Mouse (Mus musculus): ENCODE data around the gene Gm4884. TPM values are rescaled to one million over a fixed set of nuclear protein-coding genes. Genes with fewer than 3 reads are reported as not detected.
"Not testable (repeated sequence)": the region's sequence is repeated elsewhere in the genome, so short reads cannot be mapped to it uniquely, and the experiment has no call there.

Gm4884 gene
- not detected in 2 replicates for polyA plus RNA-seq (2016; fragmentation: Nextera tagmentation; extraction: Ambion mirVana)

DNA sequence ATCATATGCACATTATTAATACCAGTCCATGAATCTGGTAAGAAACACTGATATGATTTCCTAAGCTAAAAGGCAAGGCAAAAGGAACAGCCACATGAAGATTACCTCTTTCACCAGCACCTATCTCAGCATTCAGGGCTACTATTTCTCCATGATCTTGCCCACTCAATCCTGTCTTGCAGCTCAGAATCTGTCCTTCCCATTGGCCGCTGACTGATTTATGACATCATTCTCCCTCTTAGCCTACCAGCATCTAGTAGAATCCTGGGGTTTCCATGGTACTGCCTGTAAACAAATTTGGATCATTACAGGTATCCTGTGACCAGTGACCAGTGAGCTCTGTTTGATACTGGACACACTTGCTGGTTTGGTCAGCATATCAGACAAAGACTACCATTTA, at the start of gene Gm4884:
TSS of gene Gm4884 (plus strand) at position 301 of the 400 bp plus-strand sequence.
- H3K27ac ChIP-seq; H3K4me1 ChIP-seq; H3K4me3 ChIP-seq; ATAC-seq (ENCODE audit: low FRiP score, low read depth); H3K4me2 ChIP-seq (replicated peaks); H3K27me3 ChIP-seq (replicated peaks); H3K36me3 ChIP-seq; H3K9me3 ChIP-seq; H3K9ac ChIP-seq: not testable (repeated sequence)
- WGBS = 90% methylated on average over 1 of the region's 1 CpGs

DNA sequence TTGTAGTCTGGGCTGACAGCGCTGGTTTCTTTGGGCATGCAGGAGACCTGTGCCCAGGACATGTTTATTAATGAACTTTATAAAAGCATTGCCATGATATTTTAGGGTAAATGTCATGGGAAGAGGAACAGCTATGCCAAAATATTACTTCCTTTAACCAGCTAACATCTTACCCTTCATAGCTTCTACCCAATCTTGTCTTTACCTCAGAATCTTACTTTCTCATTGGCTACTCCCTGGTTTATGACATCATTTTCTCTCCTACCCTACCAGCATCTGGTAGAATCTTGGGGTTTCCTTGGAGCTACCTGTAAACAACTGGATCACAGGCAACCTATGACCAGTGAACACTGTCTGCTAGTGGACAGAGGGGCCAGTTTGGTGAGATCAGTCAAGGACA, 45.3 kb upstream of the Gm4884 start, which contains the start of gene 4930433I11Rik:
TSS of gene 4930433I11Rik (plus strand) at position 301 of the 400 bp plus-strand sequence.
- Histone ChIP-seq H3K9ac (no peak within 1 kb of the TSS), H3K4me2 (replicated peaks) (no peak within 1 kb of the TSS), H3K27ac (no peak within 1 kb of the TSS), H3K9me3 (0 out of 2 replicates have a peak, but pooled peaks cover under 1% of the 10 kb centered on the region), H3K4me1 (no peaks in the 10 kb centered on the region), H3K36me3 (no peaks in the 10 kb centered on the region), H3K27me3 (replicated peaks) (no peaks in the 10 kb centered on the region), H3K4me3 (no peak within 1 kb of the TSS)
- no peak for ATAC-seq (ENCODE audit: low FRiP score, low read depth)
- WGBS = 86% methylated on average over 1 of the region's 1 CpGs

DNA sequence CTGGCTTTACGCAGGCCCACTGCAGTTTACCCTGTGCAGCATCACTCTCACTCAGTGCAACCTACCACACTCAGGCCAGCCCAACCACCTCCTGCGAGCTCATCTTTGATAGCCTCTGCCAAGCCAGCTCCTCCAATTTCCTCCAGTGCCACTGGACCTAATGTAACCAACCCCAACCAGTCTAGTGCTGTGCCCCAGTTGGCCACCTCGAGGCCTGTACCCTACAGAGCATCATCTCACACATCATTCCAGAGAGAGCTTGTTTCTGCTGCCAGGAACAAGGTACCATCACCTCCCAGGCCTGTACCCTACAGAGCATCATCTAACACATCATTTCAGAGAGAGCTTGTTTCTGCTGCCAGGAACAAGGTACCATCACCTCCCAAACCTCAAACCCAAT, 11.5 kb downstream of the Gm4884 start:
- not testable (repeated sequence) for H3K36me3 ChIP-seq; ATAC-seq (ENCODE audit: low FRiP score, low read depth); H3K27me3 ChIP-seq (replicated peaks); H3K4me2 ChIP-seq (replicated peaks); H3K9me3 ChIP-seq; H3K27ac ChIP-seq; H3K4me3 ChIP-seq; H3K9ac ChIP-seq; H3K4me1 ChIP-seq
- WGBS = 71% methylated on average over 3 of the region's 3 CpGs

Other genes with a start within 250 kb of the Gm4884 start
- gene Vstm2b, start 134.4 kb upstream of the Gm4884 start, polyA plus RNA-seq (2016; fragmentation: Nextera tagmentation; extraction: Ambion mirVana) = 12.4 and 12.9 TPM in 2 replicates
- gene 4930433I11Rik, start 45.2 kb upstream of the Gm4884 start, polyA plus RNA-seq (2016; fragmentation: Nextera tagmentation; extraction: Ambion mirVana) = not detected in 2 replicates
- not detected in 2 replicates for gene Gm5592, start 121.1 kb downstream of the Gm4884 start, polyA plus RNA-seq (2016; fragmentation: Nextera tagmentation; extraction: Ambion mirVana)

Measured in neural tube, embryonic 12.5 days (tissue).